Mouse (Mus musculus) embryonic facial prominence, embryonic 13.5 days (tissue): ENCODE measurements around the gene Zfp459. TPM values are rescaled to one million over a fixed set of nuclear protein-coding genes. Genes with fewer than 3 reads are reported as not detected.
"Not testable (repeated sequence)": the region's sequence is repeated elsewhere in the genome, so short reads cannot be mapped to it uniquely, and the experiment has no call there.

Experiments used
- ATAC-seq: fragments of 200-750 bp; cut with Nextera tagmentation; 2 replicates; pipeline ENCODE4 v1.8.0; 2017; ENCODE audit warnings: low read depth; ENCODE audit not compliant: insufficient number of reproducible peaks, insufficient read depth, low FRiP score, low TSS enrichment
- H3K27ac ChIP-seq: fragments of 300-500 bp; sonication (generic); 2 replicates; pipeline ENCODE4 v1.5.1; 2015; ENCODE audit warnings: moderate library complexity, mild to moderate bottlenecking, inconsistent platforms
- H3K27me3 ChIP-seq: fragments of 300-500 bp; sonication (generic); 2 replicates; pipeline ENCODE4 v1.6.1; 2015; ENCODE audit warnings: mild to moderate bottlenecking, inconsistent platforms
- H3K36me3 ChIP-seq: fragments of 300-500 bp; sonication (generic); 2 replicates; pipeline ENCODE4 v1.6.1; 2015; ENCODE audit warnings: mild to moderate bottlenecking, inconsistent platforms
- H3K4me1 ChIP-seq: fragments of 300-500 bp; sonication (generic); 2 replicates; pipeline ENCODE4 v1.6.1; 2015; ENCODE audit warnings: inconsistent platforms
- H3K4me2 ChIP-seq: fragments of 300-500 bp; sonication (generic); 2 replicates; pipeline ENCODE4 v1.6.1; 2015; ENCODE audit warnings: moderate library complexity, mild to moderate bottlenecking, inconsistent platforms
- H3K4me3 ChIP-seq: fragments of 300-500 bp; sonication (generic); 2 replicates; pipeline ENCODE4 v1.5.1; 2015; ENCODE audit warnings: mild to moderate bottlenecking, inconsistent platforms
- H3K9ac ChIP-seq: fragments of 300-500 bp; sonication (generic); 2 replicates; pipeline ENCODE4 v1.6.1; 2015; ENCODE audit warnings: mild to moderate bottlenecking, inconsistent platforms
- H3K9me3 ChIP-seq: fragments of 300-500 bp; sonication (generic); 2 replicates; pipeline ENCODE4 v1.6.1; 2016; ENCODE audit warnings: inconsistent platforms
- WGBS: fragments of 180-500 bp; shearing (Covaris S2); methylation state at CpG from one replicate; pipeline ENCODE4 v1.1.7; 2015; ENCODE audit warnings: mixed read lengths; 5-methylcytosine and 5-hydroxymethylcytosine counted together
- polyA plus RNA-seq: library from polyadenylated mRNA; unstranded; fragments of >200 nt; fragmentation: Nextera tagmentation; extraction: Ambion mirVana; gene quantifications from 2 replicates; pipeline ENCODE4 v1.2.1, GENCODE M21; 2015

Zfp459 gene
- polyA plus RNA-seq, 1 experiment from 2014 or later, result 1.6 TPM

DNA sequence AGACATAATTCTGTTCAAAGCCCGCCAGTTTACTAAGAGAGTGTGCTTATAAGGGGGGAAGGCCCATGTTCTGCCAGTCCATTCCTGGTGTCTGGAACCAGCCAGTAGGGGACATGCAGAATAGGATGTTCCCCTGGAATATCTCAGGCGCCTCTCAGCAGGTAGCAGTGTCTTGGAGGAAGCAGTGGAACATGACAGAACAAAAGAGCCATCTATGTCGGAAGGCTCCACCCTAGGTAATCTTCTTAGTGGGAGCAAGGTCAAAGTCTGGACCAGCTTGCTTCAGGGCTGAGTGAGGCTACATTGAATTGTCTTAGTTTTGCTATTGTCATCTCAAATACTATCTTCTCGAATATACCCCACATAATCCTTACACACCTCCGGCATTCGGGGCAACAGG lies 5.5 kb downstream of the Zfp459 start:
- peaks cover 3% of the 10 kb centered on the region for H3K4me1 ChIP-seq
- H3K9ac ChIP-seq, result no peak overlapping the region
- H3K4me2 ChIP-seq, result no peak overlapping the region
- no peak overlapping the region for H3K4me3 ChIP-seq
- no peak for ATAC-seq
- H3K27ac ChIP-seq, result no peak overlapping the region
- H3K9me3 ChIP-seq, result no peaks in the 10 kb centered on the region
- 89% methylated on average over 6 of the region's 6 CpGs for WGBS
- H3K36me3 ChIP-seq, result no peaks in the 10 kb centered on the region
- no peaks in the 10 kb centered on the region for H3K27me3 ChIP-seq

GRCm38 (mm10) chr13:67413634-67414033 lies 7.6 kb downstream of the Zfp459 start:
- H3K9ac ChIP-seq, ATAC-seq, H3K4me2 ChIP-seq, H3K27ac ChIP-seq, H3K27me3 ChIP-seq, H3K4me3 ChIP-seq, H3K4me1 ChIP-seq, H3K36me3 ChIP-seq, H3K9me3 ChIP-seq: not testable (repeated sequence)
- 70% methylated on average over 3 of the region's 3 CpGs for WGBS

GRCm38 (mm10) chr13:67399183-67399903 lies 21.9 kb downstream of the Zfp459 start, which contains the start of gene Zfp429:
Gene Zfp429 (minus strand): TSS chr13:67399819.
- H3K27me3 ChIP-seq, H3K27ac ChIP-seq, H3K4me1 ChIP-seq, H3K9me3 ChIP-seq, H3K36me3 ChIP-seq: not testable (repeated sequence)
- H3K4me3 ChIP-seq, result peak within 1 kb of the TSS; percentile 66
- WGBS, result 3% methylated on average over 14 of the region's 16 CpGs
- peak; percentile 88 for ATAC-seq
- peak within 1 kb of the TSS; percentile 72 for H3K9ac ChIP-seq
- H3K4me2 ChIP-seq, result peak within 1 kb of the TSS; percentile 58

- H3K27me3 ChIP-seq, H3K27ac ChIP-seq, H3K4me3 ChIP-seq, ATAC-seq, H3K4me1 ChIP-seq, H3K9ac ChIP-seq, H3K36me3 ChIP-seq, H3K4me2 ChIP-seq, H3K9me3 ChIP-seq: not testable (repeated sequence)
- 80% methylated on average over 3 of the region's 3 CpGs for WGBS
Measured at GRCm38 (mm10) chr13:67376255-67376654, 45.0 kb downstream of the Zfp459 start.

GRCm38 (mm10) chr13:67375050-67375911 lies 45.9 kb downstream of the Zfp459 start, which contains the start of the genes Gm28041 and Zfp456:
Gene Gm28041 (minus strand): TSS chr13:67375733.
Gene Zfp456 (minus strand): TSS chr13:67375810.
- H3K36me3 ChIP-seq, H3K9me3 ChIP-seq, H3K4me1 ChIP-seq, H3K27ac ChIP-seq, H3K27me3 ChIP-seq: not testable (repeated sequence)
- 19% methylated on average over 15 of the region's 15 CpGs for WGBS
- peak; percentile 81 for ATAC-seq
- peak within 1 kb of the TSS; percentile 62 for H3K4me2 ChIP-seq
- H3K9ac ChIP-seq, result peak within 1 kb of the TSS; percentile 64
- peak within 1 kb of the TSS; percentile 50 for H3K4me3 ChIP-seq

DNA sequence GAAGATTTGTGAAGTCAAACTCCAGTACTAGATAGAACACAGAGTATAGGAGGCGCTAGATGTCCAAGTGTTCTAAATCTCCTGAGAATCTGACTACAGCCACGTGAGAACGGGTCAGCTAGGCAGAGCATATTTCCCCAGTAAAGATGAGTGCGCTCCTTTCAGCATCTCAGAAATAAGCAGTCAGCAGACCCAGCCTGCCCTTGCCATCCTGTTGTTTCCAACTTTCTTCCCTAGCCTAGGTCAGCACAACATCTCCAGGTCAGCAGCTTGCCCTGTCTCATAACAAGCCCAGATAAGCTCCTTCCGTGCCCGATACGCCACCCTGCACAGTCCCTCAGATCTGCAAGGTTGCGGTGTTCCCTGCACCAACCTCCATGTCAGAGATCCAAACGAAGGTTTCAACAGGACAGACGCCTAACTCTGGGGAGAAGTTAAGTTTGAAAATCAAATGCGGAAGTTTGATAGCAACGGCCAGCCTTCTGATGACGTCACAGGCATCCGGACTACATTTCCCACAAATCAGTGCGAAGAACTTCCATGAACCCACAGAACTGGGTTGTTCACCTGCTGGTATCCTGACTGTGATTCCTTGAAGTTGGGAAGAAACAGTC lies 61.0 kb downstream of the Zfp459 start, which contains the start of the genes Gm28044 and Zfp953:
TSS of gene Gm28044 (minus strand) at position 406 of the 614 bp plus-strand sequence.
TSS of gene Zfp953 (minus strand) at position 475 of the 614 bp plus-strand sequence.
- H3K4me3 ChIP-seq, result peak within 1 kb of the TSS; percentile 76
- H3K9ac ChIP-seq, result peak within 1 kb of the TSS; percentile 78
- H3K27ac ChIP-seq, result peak within 1 kb of the TSS; percentile 65; the same call in 1 of the 2 replicates
- H3K36me3 ChIP-seq, result no peaks in the 10 kb centered on the region
- peak; percentile 78 for ATAC-seq
- H3K9me3 ChIP-seq, result no peaks in the 10 kb centered on the region
- H3K4me2 ChIP-seq, result peak within 1 kb of the TSS; percentile 77
- 1% methylated on average over 15 of the region's 15 CpGs for WGBS
- H3K27me3 ChIP-seq, result no peaks in the 10 kb centered on the region
- H3K4me1 ChIP-seq, result peaks cover 4% of the 10 kb centered on the region; the same call in 1 of the 2 replicates

Other genes starting within 250 kb of the Zfp459 start
- 8.0 and 8.9 TPM in 2 replicates for gene Rsl1, start 248.2 kb downstream of the Zfp459 start, polyA plus RNA-seq
- gene Zfp455, start 226.9 kb downstream of the Zfp459 start, polyA plus RNA-seq, result 3.2 and 3.5 TPM in 2 replicates
- gene Zfp458, start 143.0 kb downstream of the Zfp459 start, polyA plus RNA-seq, result 1.9 and 2.1 TPM in 2 replicates
- 0.41 and 1.1 TPM in 2 replicates for gene Zfp457, start 114.9 kb downstream of the Zfp459 start, polyA plus RNA-seq
- 1.7 and 2.5 TPM in 2 replicates for gene Zfp595, start 88.8 kb downstream of the Zfp459 start, polyA plus RNA-seq
- gene Gm28044, start 60.9 kb downstream of the Zfp459 start, polyA plus RNA-seq, result not detected in 2 replicates
- 1.0 TPM in 2 replicates for gene Zfp953, start 60.8 kb downstream of the Zfp459 start, polyA plus RNA-seq
- 0.39 TPM in 1 of 2 replicates, not detected in the other for gene Gm28041, start 45.7 kb downstream of the Zfp459 start, polyA plus RNA-seq
- 1.3 and 1.6 TPM in 2 replicates for gene Zfp456, start 45.6 kb downstream of the Zfp459 start, polyA plus RNA-seq
- gene Zfp429, start 21.6 kb downstream of the Zfp459 start, polyA plus RNA-seq, result 7.0 and 7.8 TPM in 2 replicates
- gene Zfp874a, start 30.2 kb upstream of the Zfp459 start, polyA plus RNA-seq, result 10.4 and 12.8 TPM in 2 replicates
- 3.8 and 5.2 TPM in 2 replicates for gene Zfp874b, start 62.8 kb upstream of the Zfp459 start, polyA plus RNA-seq
- gene Zfp58, start 79.1 kb upstream of the Zfp459 start, polyA plus RNA-seq, result 19.5 and 21.9 TPM in 2 replicates
- gene Gm26965, start 104.7 kb upstream of the Zfp459 start, polyA plus RNA-seq, result not detected in 2 replicates
- gene Zfp87, start 104.8 kb upstream of the Zfp459 start, polyA plus RNA-seq, result 23.9 and 25.1 TPM in 2 replicates
- gene Zfp748, start 132.4 kb upstream of the Zfp459 start, polyA plus RNA-seq, result 13.7 and 16.7 TPM in 2 replicates
- 4.7 and 5.4 TPM in 2 replicates for gene Zfp729b, start 188.3 kb upstream of the Zfp459 start, polyA plus RNA-seq
- not detected in 2 replicates for gene Gm49345, start 216.4 kb upstream of the Zfp459 start, polyA plus RNA-seq
- gene Zfp729a, start 216.4 kb upstream of the Zfp459 start, polyA plus RNA-seq, result 3.0 and 3.5 TPM in 2 replicates